ENCODE assay signal across 7 mouse cellular contexts in the genomic region with DNA sequence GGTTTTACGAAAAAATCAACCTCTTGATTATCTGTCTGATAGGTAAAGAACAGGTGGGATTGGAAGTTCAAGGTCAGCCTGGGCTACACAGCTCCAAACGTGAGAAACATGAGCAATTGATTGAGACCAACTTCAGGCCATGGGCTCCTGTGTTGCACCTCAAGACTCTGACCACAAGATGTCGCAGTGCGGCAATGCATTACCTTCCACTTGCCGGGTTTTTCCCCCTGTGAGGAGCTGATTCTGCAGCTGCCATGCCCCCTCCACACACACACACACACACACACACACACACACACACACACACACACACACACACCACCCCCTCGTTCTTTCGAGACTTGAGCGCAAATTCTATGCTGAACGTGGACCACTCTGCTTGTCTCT.
A peak's percentile ranks its signal among the peaks of the same experiment; 100 is the strongest.
DNase-seq lines count a peak whose midpoint lies in the region; TF ChIP-seq lines count a peak whose summit lies in the region.

No protein-coding gene starts in this region.

- peaks cover 8% of the 10 kb centered on the region; the same call in 1 of the 2 replicates for H3K27me3 ChIP-seq in embryonic facial prominence, embryonic 10.5 days (replicated peaks; ENCODE audit: low read depth, poor library complexity, severe bottlenecking)

- H3K9me3 ChIP-seq in ES-E14 (ENCODE audit: control insufficient read depth, insufficient read depth, low read depth, low read length), result no peaks in the 10 kb centered on the region
- H3K9me3 ChIP-seq in embryonic facial prominence, embryonic 10.5 days, result no peaks in the 10 kb centered on the region

- H3K27ac ChIP-seq in ES-E14 (ENCODE audit: insufficient read depth, low read depth, low read length, poor library complexity, severe bottlenecking), result no peak overlapping the region
- no peak overlapping the region for H3K27ac ChIP-seq in embryonic facial prominence, embryonic 10.5 days (replicated peaks)

- 22% methylated on average over 9 of the region's 9 CpGs for WGBS in embryonic facial prominence, embryonic 10.5 days

- H3K9ac ChIP-seq in ES-E14 (ENCODE audit: insufficient read depth, low read depth, low read length, poor library complexity, severe bottlenecking), result no peak overlapping the region

- peak; percentile 39 for DNase-seq in ES-E14 (ENCODE audit: low read depth, low spot score)
- peak; percentile 73 for DNase-seq in adrenal gland, postnatal 25 days
- DNase-seq in embryonic facial prominence, embryonic 10.5 days (ENCODE audit: low spot score), result peak; percentile 77
- peak; percentile 86 to 91 for DNase-seq in heart, postnatal 10 days
- peak; percentile 50 for DNase-seq in layer of hippocampus, adult 9-10 months (ENCODE audit: low spot score)
- peak; percentile 85 for DNase-seq in lung, postnatal 14 days
- DNase-seq in right cerebral cortex, postnatal 36 days (ENCODE audit: low spot score in 2 of 2), result peak; percentile 37 to 45

- no peaks in the 10 kb centered on the region for H3K36me3 ChIP-seq in ES-E14 (ENCODE audit: control insufficient read depth, insufficient read depth, low read length, poor library complexity, severe bottlenecking)
- H3K36me3 ChIP-seq in embryonic facial prominence, embryonic 10.5 days (replicated peaks), result no peaks in the 10 kb centered on the region

- in situ Hi-C loops in ES-E14 (cut with MboI; ENCODE audit: low sequenced_read_pairs in 2 of 2, unreplicated experiment in 2 of 2), result no loop called here

- H3K4me3 ChIP-seq in ES-E14 (ENCODE audit: insufficient read depth in 1 of 2, low read depth in 1 of 2, low read length in 2 of 2, poor library complexity in 1 of 2, severe bottlenecking in 1 of 2), result no peak overlapping the region
- H3K4me3 ChIP-seq in embryonic facial prominence, embryonic 10.5 days, result no peak overlapping the region

- no peaks in the 10 kb centered on the region for H3K4me1 ChIP-seq in ES-E14 (ENCODE audit: control insufficient read depth in 2 of 2, insufficient read depth in 2 of 2, low read length in 2 of 2, poor library complexity in 1 of 2)
- H3K4me1 ChIP-seq in embryonic facial prominence, embryonic 10.5 days, result peaks cover 29% of the 10 kb centered on the region

- intact Hi-C loops in heart, postnatal 10 days (cut with DNase I), result loop anchor here (1.0 kb wide), 1 partner anchor 65 kb away; no protein-coding TSS in a partner anchor

TF ChIP-seq in ES-E14, 5 proteins besides CTCF, POLR2A, EP300 and RAD21:
- TF ChIP-seq ZC3H11A (IDR thresholded peaks at IDR 0.05; ENCODE audit: borderline replicate concordance, low read depth, low read length) (peak; percentile 70), HCFC1 (IDR thresholded peaks at IDR 0.05; ENCODE audit: borderline replicate concordance, insufficient read depth, low read length) (no peak), MAFK (IDR thresholded peaks at IDR 0.05; ENCODE audit: insufficient read depth, low read depth, low read length) (no peak)
